Mouse (Mus musculus) forebrain, embryonic 12.5 days (tissue): ENCODE results near the gene Ranbp1. TPM values are rescaled to one million over a fixed set of nuclear protein-coding genes. Genes with fewer than 3 reads are reported as not detected.

ENCODE experiments used
- ATAC-seq: fragments of 200-750 bp; cut with Nextera tagmentation; 2 replicates; pipeline ENCODE4 v1.8.0; 2017; ENCODE audit warnings: moderate TSS enrichment; ENCODE audit not compliant: low FRiP score
- H3K27ac ChIP-seq: fragments of 300-500 bp; sonication (generic); 2 replicates; pipeline ENCODE4 v1.5.1; 2016; ENCODE audit warnings: mild to moderate bottlenecking
- H3K27me3 ChIP-seq: fragments of 300-500 bp; sonication (generic); 2 replicates; pipeline ENCODE4 v1.6.1; 2016; ENCODE audit warnings: mild to moderate bottlenecking
- H3K36me3 ChIP-seq: fragments of 300-500 bp; sonication (generic); replicated peaks from 2 replicates; pipeline ENCODE4 v1.6.1; 2016; ENCODE audit warnings: mild to moderate bottlenecking
- H3K4me1 ChIP-seq: fragments of 300-500 bp; sonication (generic); 2 replicates; pipeline ENCODE4 v1.6.1; 2016
- H3K4me2 ChIP-seq: fragments of 300-500 bp; sonication (generic); 2 replicates; pipeline ENCODE4 v1.6.1; 2016; ENCODE audit warnings: mild to moderate bottlenecking, moderate library complexity
- H3K4me3 ChIP-seq: fragments of 300-500 bp; sonication (generic); replicated peaks from 2 replicates; pipeline ENCODE4 v1.5.1; 2016; ENCODE audit warnings: mild to moderate bottlenecking
- H3K9ac ChIP-seq: fragments of 300-500 bp; sonication (generic); 2 replicates; pipeline ENCODE4 v1.6.1; 2016; ENCODE audit warnings: mild to moderate bottlenecking
- H3K9me3 ChIP-seq: fragments of 300-500 bp; sonication (generic); 2 replicates; pipeline ENCODE4 v1.6.1; 2016
- WGBS: fragments of 180-500 bp; shearing (Covaris S2); methylation state at CpG from one replicate; pipeline ENCODE4 v1.1.7; 2016; 5-methylcytosine and 5-hydroxymethylcytosine counted together
- polyA plus RNA-seq: library from polyadenylated mRNA; unstranded; fragments of >200 nt; fragmentation: Nextera tagmentation; extraction: Ambion mirVana; gene quantifications from 2 replicates; pipeline ENCODE4 v1.2.1, GENCODE M21; 2016

The Ranbp1 gene
- polyA plus RNA-seq, 1 experiment from 2014 or later: 983 TPM

GRCm38 (mm10) chr16:18250828-18251790 lies 2.6 kb upstream of the Ranbp1 start:
- WGBS: 76% methylated on average over 10 of the region's 10 CpGs
- H3K9ac ChIP-seq: peak overlapping the region; percentile 85; the same call in 1 of the 2 replicates

GRCm38 (mm10) chr16:18250231-18250630 lies 1.7 kb upstream of the Ranbp1 start:
- peaks cover 70% of the 10 kb centered on the region for H3K36me3 ChIP-seq
- ATAC-seq: no peak
- no peaks in the 10 kb centered on the region for H3K27me3 ChIP-seq
- WGBS: 55% methylated on average over 4 of the region's 4 CpGs
- no peaks in the 10 kb centered on the region for H3K9me3 ChIP-seq
- H3K4me2 ChIP-seq: peak overlapping the region; percentile 83
- H3K4me1 ChIP-seq: peaks cover 47% of the 10 kb centered on the region
- H3K27ac ChIP-seq: no peak overlapping the region
- H3K4me3 ChIP-seq: peak overlapping the region; percentile 95
- peak overlapping the region; percentile 85 for H3K9ac ChIP-seq

More at GRCm38 (mm10) chr16:18250828-18251790, 2.6 kb upstream of the Ranbp1 start:
- Histone ChIP-seq H3K4me3 (0 out of 2 replicates have a peak overlapping the region, but pooled peaks have one; percentile 95), H3K27me3 (no peaks in the 10 kb centered on the region), H3K9me3 (no peaks in the 10 kb centered on the region), H3K27ac (peak overlapping the region; percentile 56; the same call in 1 of the 2 replicates), H3K36me3 (peaks cover 69% of the 10 kb centered on the region), H3K4me2 (peak overlapping the region; percentile 83), H3K4me1 (peaks cover 41% of the 10 kb centered on the region)
- ATAC-seq: no peak

GRCm38 (mm10) chr16:18249364-18249967 lies 934 bp upstream of the Ranbp1 start:
- Histone ChIP-seq H3K4me2 (peak overlapping the region; percentile 83), H3K4me1 (peaks cover 47% of the 10 kb centered on the region), H3K9me3 (no peaks in the 10 kb centered on the region), H3K4me3 (peak overlapping the region; percentile 95), H3K27ac (peak overlapping the region; percentile 93), H3K9ac (peak overlapping the region; percentile 85), H3K36me3 (peaks cover 70% of the 10 kb centered on the region), H3K27me3 (no peaks in the 10 kb centered on the region)
- ATAC-seq: peak; percentile 13
- WGBS: 9% methylated on average over 27 of the region's 27 CpGs

GRCm38 (mm10) chr16:18247521-18248399 lies 772 bp downstream of the Ranbp1 start:
- no peaks in the 10 kb centered on the region for H3K9me3 ChIP-seq

GRCm38 (mm10) chr16:18241581-18241980 lies 7.0 kb downstream of the Ranbp1 start:
- Histone ChIP-seq H3K4me2 (no peak overlapping the region), H3K27ac (no peak overlapping the region), H3K9ac (no peak overlapping the region), H3K27me3 (no peaks in the 10 kb centered on the region), H3K36me3 (peaks cover 90% of the 10 kb centered on the region), H3K9me3 (no peaks in the 10 kb centered on the region), H3K4me1 (peaks cover 11% of the 10 kb centered on the region), H3K4me3 (no peak overlapping the region)
- no peak for ATAC-seq
- 96% methylated on average over 10 of the region's 10 CpGs for WGBS

More at GRCm38 (mm10) chr16:18247521-18248399, 772 bp downstream of the Ranbp1 start:
- WGBS: under 1% methylated on average over 33 of the region's 33 CpGs
- no peaks in the 10 kb centered on the region for H3K27me3 ChIP-seq
- H3K4me3 ChIP-seq: peak overlapping the region; percentile 95
- H3K4me1 ChIP-seq: peaks cover 47% of the 10 kb centered on the region
- peak overlapping the region; percentile 97 for H3K9ac ChIP-seq
- peaks cover 70% of the 10 kb centered on the region for H3K36me3 ChIP-seq
- H3K4me2 ChIP-seq: peak overlapping the region; percentile 83
- ATAC-seq: peak; percentile 5; the same call in 1 of the 2 replicates
- H3K27ac ChIP-seq: peak overlapping the region; percentile 94

GRCm38 (mm10) chr16:18236676-18237501 lies 11.6 kb downstream of the Ranbp1 start:
- Histone ChIP-seq H3K4me3 (no peak overlapping the region), H3K36me3 (peaks cover 43% of the 10 kb centered on the region), H3K27ac (peak overlapping the region; percentile 89; the same call in 1 of the 2 replicates), H3K9me3 (no peaks in the 10 kb centered on the region), H3K4me2 (no peak overlapping the region), H3K27me3 (no peaks in the 10 kb centered on the region), H3K4me1 (peaks cover 30% of the 10 kb centered on the region), H3K9ac (no peak overlapping the region)
- ATAC-seq: no peak
- 73% methylated on average over 7 of the region's 7 CpGs for WGBS

GRCm38 (mm10) chr16:18235389-18236065 lies 13.0 kb downstream of the Ranbp1 start:
- Histone ChIP-seq H3K27ac (peak overlapping the region; percentile 89), H3K4me2 (peak overlapping the region; percentile 78), H3K9me3 (no peaks in the 10 kb centered on the region), H3K9ac (peak overlapping the region; percentile 93), H3K4me1 (peaks cover 34% of the 10 kb centered on the region), H3K27me3 (no peaks in the 10 kb centered on the region), H3K4me3 (peak overlapping the region; percentile 86), H3K36me3 (peaks cover 29% of the 10 kb centered on the region)
- peak; percentile 84 for ATAC-seq
- whole genome bisulfite sequencing: 5% methylated on average over 19 of the region's 19 CpGs

- Histone ChIP-seq H3K9me3 (no peaks in the 10 kb centered on the region), H3K4me1 (peaks cover 38% of the 10 kb centered on the region), H3K36me3 (peaks cover 22% of the 10 kb centered on the region), H3K27me3 (no peaks in the 10 kb centered on the region), H3K4me3 (peak within 1 kb of the TSS; percentile 86), H3K27ac (peak within 1 kb of the TSS; percentile 89), H3K4me2 (peak within 1 kb of the TSS; percentile 78), H3K9ac (peak within 1 kb of the TSS; percentile 93)
- under 1% methylated on average over 73 of the region's 79 CpGs for WGBS
- ATAC-seq: peak; percentile 87
Observed at GRCm38 (mm10) chr16:18234671-18235388, 13.7 kb downstream of the Ranbp1 start, which contains the start of gene Zdhhc8. Gene Zdhhc8, minus strand, starts transcription at chr16:18235136.

GRCm38 (mm10) chr16:18233919-18234670 lies 14.4 kb downstream of the Ranbp1 start:
- Histone ChIP-seq H3K27me3 (no peaks in the 10 kb centered on the region), H3K4me3 (peak overlapping the region; percentile 86), H3K9me3 (no peaks in the 10 kb centered on the region), H3K9ac (peak overlapping the region; percentile 93), H3K27ac (peak overlapping the region; percentile 89), H3K36me3 (peaks cover 17% of the 10 kb centered on the region), H3K4me2 (peak overlapping the region; percentile 78), H3K4me1 (peaks cover 43% of the 10 kb centered on the region)
- 20% methylated on average over 13 of the region's 13 CpGs for WGBS
- ATAC-seq: 0 out of 2 replicates have a peak, but pooled peaks have one; percentile 7
